Mouse (Mus musculus): ENCODE measurements around the gene Hs1bp3. TPM values are rescaled to one million over a fixed set of nuclear protein-coding genes. Genes with fewer than 3 reads are reported as not detected.

The Hs1bp3 gene
- polyA plus RNA-seq, 1 experiment from 2014 or later: 11.5 TPM

DNA sequence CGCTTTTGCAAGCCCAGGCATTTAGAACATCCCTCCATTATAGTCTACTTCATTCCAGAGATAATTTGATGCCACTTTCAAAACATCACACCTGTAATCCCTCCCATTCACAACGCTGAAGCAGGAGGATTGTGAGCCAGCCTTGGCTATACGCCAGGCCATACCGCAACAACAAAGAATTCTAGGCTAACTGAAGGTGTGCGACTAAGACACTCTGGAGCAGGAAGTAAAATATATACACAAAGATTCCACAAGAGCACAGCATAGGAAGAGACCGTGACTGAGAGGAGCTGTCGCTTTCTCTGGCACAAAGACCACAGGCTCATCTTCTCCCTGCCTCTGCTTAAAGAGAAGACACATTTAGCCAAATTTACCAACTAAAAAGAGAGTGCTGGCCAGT is 49.2 kb downstream of the Hs1bp3 start:
- 40% methylated on average over 7 of the region's 7 CpGs for WGBS
- no peak overlapping the region for H3K4me2 ChIP-seq

DNA sequence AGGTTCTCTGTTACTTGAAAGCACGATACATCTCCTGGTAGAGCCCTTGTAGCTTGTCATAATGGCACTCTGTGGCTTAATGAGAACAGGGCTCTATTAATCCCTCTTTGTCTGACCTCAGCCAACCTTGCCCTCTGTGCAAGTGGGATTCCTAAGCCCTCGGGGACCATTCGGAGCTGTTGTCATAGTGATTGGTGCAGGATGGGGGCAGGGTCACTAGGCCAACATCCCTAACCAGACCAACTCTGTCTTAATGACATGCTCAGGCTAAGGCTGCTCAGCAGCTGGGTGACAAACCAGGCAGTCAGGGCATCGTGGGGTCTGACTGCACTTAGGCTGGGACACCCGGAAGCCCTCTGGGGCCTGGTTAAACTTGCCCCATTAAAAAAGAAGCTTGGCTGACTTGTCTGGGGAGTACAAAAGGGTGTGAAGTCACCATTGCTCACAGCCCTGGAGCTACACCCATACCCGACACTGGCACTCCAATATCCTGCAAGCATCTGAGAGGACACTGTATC is 51.1 kb downstream of the Hs1bp3 start:
- TF ChIP-seq CTCF (IDR thresholded peaks at IDR 0.05; ENCODE audit: low read depth): no peak
- Histone ChIP-seq H3K9ac (no peak overlapping the region), H3K36me3 (ENCODE audit: insufficient read depth) (no peaks in the 10 kb centered on the region), H3K4me3 (ENCODE audit: low read depth, low read length) (no peak overlapping the region), H3K4me2 (no peak overlapping the region), H3K27me3 (ENCODE audit: insufficient read depth, low read length) (no peaks in the 10 kb centered on the region), H3K27ac (ENCODE audit: low read depth) (no peak overlapping the region), H3K4me1 (ENCODE audit: insufficient read depth) (no peaks in the 10 kb centered on the region), H3K9me3 (ENCODE audit: low read depth, low read length) (no peaks in the 10 kb centered on the region)
- WGBS: 47% methylated on average over 6 of the region's 6 CpGs
- ATAC-seq (ENCODE audit: insufficient read depth) (no peak), DNase-seq (no peak)

More for the DNA sequence above, 49.2 kb downstream of the Hs1bp3 start:
- 0 out of 2 replicates have a peak overlapping the region, but pooled peaks have one; percentile 13 for H3K27ac ChIP-seq (ENCODE audit: low read depth)
- DNase-seq (peak; percentile 60), ATAC-seq (ENCODE audit: insufficient read depth) (no peak)
- TF ChIP-seq CTCF (IDR thresholded peaks at IDR 0.05; ENCODE audit: low read depth): no peak
- H3K27me3 ChIP-seq (ENCODE audit: insufficient read depth, low read length): no peaks in the 10 kb centered on the region
- H3K4me3 ChIP-seq (ENCODE audit: low read depth, low read length): no peak overlapping the region
- H3K9me3 ChIP-seq (ENCODE audit: low read depth, low read length): no peaks in the 10 kb centered on the region
- no peaks in the 10 kb centered on the region for H3K36me3 ChIP-seq (ENCODE audit: insufficient read depth)
- peaks cover 10% of the 10 kb centered on the region for H3K4me1 ChIP-seq (ENCODE audit: insufficient read depth)
- H3K9ac ChIP-seq: no peak overlapping the region

DNA sequence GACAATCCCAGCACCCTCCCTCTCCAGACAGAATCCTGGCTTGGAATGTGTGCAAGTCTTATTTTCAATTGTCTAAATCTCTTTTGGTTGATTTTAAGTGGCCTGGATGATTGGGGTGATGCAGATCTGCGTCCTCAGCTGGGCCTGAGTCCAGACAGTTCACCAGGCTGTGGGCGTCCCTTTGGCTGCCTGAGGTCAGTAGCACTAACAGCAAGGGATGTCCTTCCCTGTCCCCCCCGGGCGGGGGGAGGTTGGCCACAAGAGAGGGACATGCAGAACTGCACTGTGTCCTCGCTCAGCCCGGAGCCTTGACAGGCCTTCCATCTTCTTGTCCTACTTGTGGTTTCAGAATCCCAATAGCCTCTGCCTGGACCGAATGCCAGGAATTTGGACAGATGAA is 52.1 kb downstream of the Hs1bp3 start:
- Histone ChIP-seq H3K4me3 (ENCODE audit: low read depth, low read length) (no peak overlapping the region), H3K9me3 (ENCODE audit: low read depth, low read length) (no peaks in the 10 kb centered on the region), H3K27ac (ENCODE audit: low read depth) (no peak overlapping the region), H3K4me2 (no peak overlapping the region), H3K9ac (no peak overlapping the region), H3K36me3 (ENCODE audit: insufficient read depth) (no peaks in the 10 kb centered on the region), H3K27me3 (ENCODE audit: insufficient read depth, low read length) (no peaks in the 10 kb centered on the region), H3K4me1 (ENCODE audit: insufficient read depth) (no peaks in the 10 kb centered on the region)
- 37% methylated on average over 7 of the region's 7 CpGs for WGBS
- TF ChIP-seq CTCF (IDR thresholded peaks at IDR 0.05; ENCODE audit: low read depth): no peak
- peak; percentile 60 for DNase-seq
- peak; percentile 66 for ATAC-seq (ENCODE audit: insufficient read depth)

DNA sequence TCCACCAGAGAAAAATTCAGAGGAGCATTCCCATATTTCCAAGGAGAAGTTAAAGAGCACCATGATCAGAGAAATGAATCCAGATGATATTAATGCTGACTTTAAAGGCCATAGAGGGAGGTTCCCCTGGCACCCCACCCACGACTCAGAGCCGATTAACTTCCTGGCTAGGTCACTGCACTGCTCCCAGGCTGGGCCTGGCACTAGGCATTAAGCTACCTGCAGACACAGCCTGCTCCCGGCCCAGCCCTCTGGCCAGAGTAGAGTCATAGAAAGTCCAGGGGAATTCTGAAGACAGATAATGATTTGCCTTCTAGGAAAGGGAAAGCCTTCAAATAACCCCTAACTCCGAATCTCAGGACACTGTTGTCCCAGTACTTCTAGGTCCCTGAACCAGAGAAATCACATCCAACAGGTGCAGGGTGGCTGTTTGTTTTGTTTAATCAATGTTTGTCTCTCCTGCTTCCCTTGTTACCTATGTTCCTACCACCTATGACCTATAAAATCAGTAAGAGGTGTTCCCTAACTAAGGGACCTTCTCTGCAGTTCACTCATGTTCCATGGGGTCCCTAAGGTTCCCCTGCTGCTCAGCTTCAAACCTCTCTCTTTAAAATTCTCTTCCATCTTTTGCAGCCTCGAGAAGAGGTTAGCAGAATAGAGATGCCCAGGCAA is 52.8 kb downstream of the Hs1bp3 start:
- H3K4me2 ChIP-seq: no peak overlapping the region
- no peak overlapping the region for H3K9ac ChIP-seq
- H3K27ac ChIP-seq (ENCODE audit: low read depth): no peak overlapping the region
- no peaks in the 10 kb centered on the region for H3K36me3 ChIP-seq (ENCODE audit: insufficient read depth)
- TF ChIP-seq CTCF (IDR thresholded peaks at IDR 0.05; ENCODE audit: low read depth): no peak
- no peaks in the 10 kb centered on the region for H3K9me3 ChIP-seq (ENCODE audit: low read depth, low read length)
- 71% methylated on average over 5 of the region's 5 CpGs for WGBS
- H3K4me3 ChIP-seq (ENCODE audit: low read depth, low read length): no peak overlapping the region
- H3K27me3 ChIP-seq (ENCODE audit: insufficient read depth, low read length): no peaks in the 10 kb centered on the region
- ATAC-seq (ENCODE audit: insufficient read depth) (no peak), DNase-seq (no peak)
- H3K4me1 ChIP-seq (ENCODE audit: insufficient read depth): no peaks in the 10 kb centered on the region

DNA sequence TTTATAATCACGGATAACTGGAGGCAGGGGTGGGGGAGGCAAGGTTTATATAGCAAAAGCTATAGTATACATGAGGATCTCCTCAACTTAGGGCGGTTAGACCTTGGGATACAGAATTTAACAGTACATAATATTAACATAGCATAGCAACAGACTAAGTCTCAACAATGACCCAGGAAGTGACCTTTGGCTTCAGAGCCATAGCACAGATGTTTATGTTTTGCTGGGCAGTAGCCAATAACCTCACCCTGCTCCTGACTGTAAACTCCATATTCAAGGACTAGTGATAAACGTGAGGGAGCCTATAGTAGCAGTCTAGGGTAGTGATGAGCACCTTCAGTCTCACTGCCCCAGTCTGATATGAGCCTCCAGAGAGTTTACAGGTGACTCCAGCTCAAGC is 53.5 kb downstream of the Hs1bp3 start:
- no peak overlapping the region for H3K4me2 ChIP-seq
- H3K9ac ChIP-seq: no peak overlapping the region
- no peaks in the 10 kb centered on the region for H3K4me1 ChIP-seq (ENCODE audit: insufficient read depth)
- 0 out of 2 replicates have a peak, but pooled peaks have one; percentile 18 for ATAC-seq (ENCODE audit: insufficient read depth)
- no peaks in the 10 kb centered on the region for H3K27me3 ChIP-seq (ENCODE audit: insufficient read depth, low read length)
- no peak overlapping the region for H3K27ac ChIP-seq (ENCODE audit: low read depth)
- no peak for TF ChIP-seq CTCF (IDR thresholded peaks at IDR 0.05; ENCODE audit: low read depth)
- H3K4me3 ChIP-seq (ENCODE audit: low read depth, low read length): no peak overlapping the region
- WGBS: 45% methylated on average over 3 of the region's 3 CpGs
- H3K36me3 ChIP-seq (ENCODE audit: insufficient read depth): no peaks in the 10 kb centered on the region
- peak; percentile 44 for DNase-seq
- no peaks in the 10 kb centered on the region for H3K9me3 ChIP-seq (ENCODE audit: low read depth, low read length)

DNA sequence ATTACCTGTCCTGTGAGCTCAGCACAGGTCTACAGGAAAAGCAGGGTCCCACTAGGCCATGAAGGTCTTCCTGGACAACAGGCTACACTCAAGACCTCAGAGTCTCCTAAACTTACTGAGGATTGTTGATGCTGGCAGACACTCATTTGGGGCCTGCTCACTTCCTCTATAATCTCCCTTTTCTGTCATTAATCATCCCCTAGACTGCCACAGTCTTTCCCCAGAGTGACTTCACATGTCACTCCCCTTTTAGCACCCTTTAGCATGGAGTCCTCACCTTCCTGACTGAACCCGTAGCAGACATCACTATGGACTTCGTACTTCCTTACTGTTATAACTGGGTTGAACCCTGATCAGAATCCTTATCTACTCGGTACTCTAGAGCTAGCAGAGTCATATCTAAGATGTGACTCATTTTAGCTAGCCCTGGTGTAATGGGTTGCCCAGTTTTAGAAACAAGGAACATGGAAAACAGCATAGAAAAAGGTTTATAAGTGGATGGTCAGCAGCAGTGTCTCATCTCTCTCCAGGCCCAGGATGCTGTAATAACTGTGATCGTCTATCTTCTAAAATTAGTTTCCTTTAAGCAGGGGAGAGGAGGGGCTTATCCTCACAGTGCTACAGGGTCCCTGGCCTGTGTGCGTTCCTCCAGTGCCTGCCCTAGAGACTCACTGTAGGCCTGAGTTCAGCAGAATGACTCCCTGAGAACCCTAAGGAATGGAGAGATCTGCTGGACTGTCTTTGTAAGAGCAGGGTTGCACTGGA is 58.7 kb downstream of the Hs1bp3 start:
- no peak for TF ChIP-seq CTCF (IDR thresholded peaks at IDR 0.05; ENCODE audit: low read depth)
- H3K4me3 ChIP-seq (ENCODE audit: low read depth, low read length): no peak overlapping the region
- no peaks in the 10 kb centered on the region for H3K27me3 ChIP-seq (ENCODE audit: insufficient read depth, low read length)
- H3K9me3 ChIP-seq (ENCODE audit: low read depth, low read length): no peaks in the 10 kb centered on the region
- H3K36me3 ChIP-seq (ENCODE audit: insufficient read depth): no peaks in the 10 kb centered on the region
- ATAC-seq (ENCODE audit: insufficient read depth) (no peak), DNase-seq (no peak)
- no peak overlapping the region for H3K27ac ChIP-seq (ENCODE audit: low read depth)
- no peaks in the 10 kb centered on the region for H3K4me1 ChIP-seq (ENCODE audit: insufficient read depth)
- H3K9ac ChIP-seq: no peak overlapping the region
- H3K4me2 ChIP-seq: no peak overlapping the region
- WGBS: 56% methylated on average over 5 of the region's 5 CpGs

DNA sequence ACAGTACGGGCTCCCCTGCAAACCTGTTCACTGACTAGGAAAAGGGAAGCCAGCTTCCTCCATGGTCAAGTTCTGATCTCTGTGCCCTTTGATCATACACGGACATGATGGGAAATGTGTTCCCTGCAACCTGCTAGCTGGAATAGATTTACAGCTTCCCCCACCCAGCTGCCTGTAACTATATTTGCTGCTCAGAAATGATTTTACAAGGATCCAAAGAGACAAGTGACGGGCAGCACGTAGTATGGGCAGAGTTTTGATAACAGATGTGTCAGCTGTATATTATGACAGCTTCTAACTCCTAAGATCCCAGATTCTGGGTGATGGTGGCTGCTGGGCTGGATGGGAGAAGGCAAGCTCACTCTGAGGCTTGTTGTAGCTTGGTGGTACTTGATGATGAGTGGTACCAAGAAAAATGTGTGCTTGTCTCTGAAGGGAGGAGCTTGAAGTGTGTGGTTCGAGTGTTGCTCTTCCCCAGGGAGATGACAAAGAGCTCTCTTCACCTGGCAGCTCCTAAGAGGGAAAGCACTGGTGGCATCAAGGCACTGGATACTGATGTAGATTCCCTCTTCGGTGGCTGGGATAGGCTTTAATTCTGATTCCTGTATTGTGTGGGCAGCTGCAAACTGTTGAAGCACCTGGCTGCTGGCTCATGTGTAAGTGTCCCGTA is 59.4 kb downstream of the Hs1bp3 start:
- no peak overlapping the region for H3K4me3 ChIP-seq (ENCODE audit: low read depth, low read length)
- H3K36me3 ChIP-seq (ENCODE audit: insufficient read depth): no peaks in the 10 kb centered on the region
- no peak for TF ChIP-seq CTCF (IDR thresholded peaks at IDR 0.05; ENCODE audit: low read depth)
- DNase-seq (no peak), ATAC-seq (ENCODE audit: insufficient read depth) (no peak)
- H3K9me3 ChIP-seq (ENCODE audit: low read depth, low read length): no peaks in the 10 kb centered on the region
- H3K4me1 ChIP-seq (ENCODE audit: insufficient read depth): no peaks in the 10 kb centered on the region
- no peak overlapping the region for H3K9ac ChIP-seq
- no peak overlapping the region for H3K27ac ChIP-seq (ENCODE audit: low read depth)
- no peak overlapping the region for H3K4me2 ChIP-seq
- no peaks in the 10 kb centered on the region for H3K27me3 ChIP-seq (ENCODE audit: insufficient read depth, low read length)
- 59% methylated on average over 7 of the region's 7 CpGs for WGBS

Data from lung, embryonic 14.5 days (tissue).